Mouse (Mus musculus) ES-Bruce4 (cell line): ENCODE results near the gene Ebp.

Experiments
- CTCF ChIP-seq: IDR thresholded peaks from one replicate; pipeline ENCODE4 v1.8.1; 2011; ENCODE audit warnings: low read depth, low read length
- POLR2A ChIP-seq: IDR thresholded peaks from one replicate; pipeline ENCODE4 v1.8.1; 2011; ENCODE audit warnings: low read length; ENCODE audit not compliant: insufficient read depth

DNA sequence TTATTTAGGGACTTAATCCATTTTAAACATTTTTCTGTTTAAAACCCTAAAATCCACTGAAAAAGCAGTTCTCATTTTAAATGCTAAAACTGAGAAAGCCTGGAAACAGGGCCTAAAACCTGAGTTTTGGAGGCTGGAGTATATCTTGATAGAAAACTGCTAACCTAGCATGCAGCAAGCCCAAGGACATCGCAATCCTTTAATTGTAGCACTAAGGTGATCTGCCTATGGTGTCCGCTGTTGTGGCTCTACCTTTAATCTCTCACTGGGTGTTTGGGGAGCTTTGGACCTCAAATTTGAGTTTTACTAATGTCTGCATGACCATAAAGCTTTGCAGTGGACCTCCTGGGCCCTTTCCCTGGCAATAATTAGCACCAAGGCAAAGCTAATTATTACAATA lies 52.9 kb downstream of the Ebp start:
- TF ChIP-seq CTCF (no peak), POLR2A (no peak)
